Mouse (Mus musculus): ENCODE data around the gene C2.

- TF ChIP-seq CTCF (IDR thresholded peaks at IDR 0.05; ENCODE audit: low read depth, low read length) (peak; percentile 56), POLR2A (IDR thresholded peaks at IDR 0.05; ENCODE audit: extremely low read depth, insufficient read depth, low read length) (no peak)
Measured at GRCm38 (mm10) chr17:34891377-34891776, 6.7 kb downstream of the C2 start.

Data from liver, adult 2 months (tissue).